24 mouse cellular contexts compared by ENCODE assay signal in genomic region chr8:83598146-83598545, GRCm38 (mm10). TPM values are rescaled to one million over a fixed set of nuclear protein-coding genes. Genes with fewer than 3 reads are reported as not detected.
DNase-seq lines count a peak whose midpoint lies in the region; ATAC-seq and TF ChIP-seq lines count a peak whose summit lies in the region.
"Had no signal": no experiment of that assay in that cellular context is flagged by ENCODE, and none has a peak within 500 bp of the region (broad histone marks: within the 10 kb centered on the region; RNA-seq: fewer than 3 reads in every experiment).

No protein-coding gene starts in this region.

- no peak for TF ChIP-seq POLR2A in liver, adult 2 months (IDR thresholded peaks at IDR 0.05; ENCODE audit: extremely low read depth, insufficient read depth, low read length)

- peaks cover 3% of the 10 kb centered on the region; the same call in 1 of the 2 replicates for H3K79me2 ChIP-seq in liver, adult 2 months (ENCODE audit: control insufficient read depth, insufficient read depth, low read length)

- no peaks in the 10 kb centered on the region for H3K36me3 ChIP-seq in liver, adult 2 months (ENCODE audit: control insufficient read depth, insufficient read depth, low read length)
- no peaks in the 10 kb centered on the region for H3K36me3 ChIP-seq in liver, embryonic 11.5 days (ENCODE audit: control insufficient read depth, insufficient read depth, low read length)
- no peaks in the 10 kb centered on the region for H3K36me3 ChIP-seq in E14TG2a.4 (ENCODE audit: insufficient read depth, low read length)
- H3K36me3 ChIP-seq in liver, embryonic 14.5 days (replicated peaks; ENCODE audit: control insufficient read depth, insufficient read depth, low read depth) = no peaks in the 10 kb centered on the region
- no peaks in the 10 kb centered on the region for H3K36me3 ChIP-seq in limb, embryonic 10.5 days
- H3K36me3 ChIP-seq: forebrain, embryonic 12.5 days; heart, embryonic 13.5 days; hindbrain, embryonic 15.5 days; limb, embryonic 13.5 days; neural tube, embryonic 13.5 days had no signal

- TF ChIP-seq CTCF in gastrocnemius, adult 2 months (IDR thresholded peaks at IDR 0.05) = peak; percentile 8; the same call in 1 of the 2 replicates
- 0 out of 2 replicates have a peak, but pooled peaks have one; percentile 12 for TF ChIP-seq CTCF in liver, adult 2 months (IDR thresholded peaks at IDR 0.05; ENCODE audit: low read depth, low read length)
- TF ChIP-seq CTCF in E14TG2a.4 (conservative IDR thresholded peaks at IDR 0.05; ENCODE audit: low read length) = peak; percentile 38
- TF ChIP-seq CTCF in liver, embryonic 14.5 days (IDR thresholded peaks at IDR 0.05; ENCODE audit: low read depth) = peak; percentile 60

- no peak overlapping the region for H3K4me3 ChIP-seq in gastrocnemius, adult 2 months
- no peak overlapping the region for H3K4me3 ChIP-seq in liver, adult 2 months (ENCODE audit: insufficient read depth, low read depth, low read length)
- no peak overlapping the region for H3K4me3 ChIP-seq in liver, embryonic 11.5 days (ENCODE audit: low read depth, low read length)
- no peak overlapping the region for H3K4me3 ChIP-seq in E14TG2a.4 (replicated peaks; ENCODE audit: low read length)
- H3K4me3 ChIP-seq in liver, embryonic 14.5 days (ENCODE audit: insufficient read depth in 1 of 2, low read depth in 2 of 2, low read length in 2 of 2) = no peak overlapping the region
- no peak overlapping the region for H3K4me3 ChIP-seq in limb, embryonic 10.5 days
- H3K4me3 ChIP-seq: forebrain, embryonic 12.5 days; heart, embryonic 13.5 days; hindbrain, embryonic 15.5 days; limb, embryonic 13.5 days; megakaryocyte, embryonic 14.5 days; neural tube, embryonic 13.5 days had no signal

- 29% methylated on average over 1 of the region's 1 CpGs for WGBS in liver, adult 2 months
- 31% methylated on average over 1 of the region's 1 CpGs for WGBS in liver, embryonic 11.5 days
- WGBS in liver, embryonic 14.5 days (ENCODE audit: insufficient replicate concordance) = 33% methylated on average over 1 of the region's 1 CpGs
- 19% methylated on average over 1 of the region's 1 CpGs for WGBS in limb, embryonic 10.5 days

- peaks cover 3% of the 10 kb centered on the region; the same call in 1 of the 2 replicates for H3K4me1 ChIP-seq in liver, adult 2 months (ENCODE audit: control insufficient read depth, insufficient read depth, low read length)
- H3K4me1 ChIP-seq in liver, embryonic 11.5 days (replicated peaks; ENCODE audit: control insufficient read depth, insufficient read depth, low read length) = peaks cover 19% of the 10 kb centered on the region
- H3K4me1 ChIP-seq in E14TG2a.4 (replicated peaks; ENCODE audit: low read depth, low read length) = peaks cover 42% of the 10 kb centered on the region
- H3K4me1 ChIP-seq in liver, embryonic 14.5 days (replicated peaks; ENCODE audit: control insufficient read depth in 2 of 2, insufficient read depth in 2 of 2, low read length in 1 of 2) = peaks cover 42 to 55% of the 10 kb centered on the region in 2 experiments
- peaks cover 3% of the 10 kb centered on the region; the same call in 1 of the 2 replicates for H3K4me1 ChIP-seq in limb, embryonic 10.5 days

- H3K9me3 ChIP-seq in liver, embryonic 11.5 days (ENCODE audit: control insufficient read depth, low read length) = no peaks in the 10 kb centered on the region
- H3K9me3 ChIP-seq in E14TG2a.4 (ENCODE audit: low read length) = no peaks in the 10 kb centered on the region
- H3K9me3 ChIP-seq in liver, embryonic 14.5 days (ENCODE audit: control insufficient read depth, low read length) = no peaks in the 10 kb centered on the region
- H3K9me3 ChIP-seq in limb, embryonic 10.5 days (replicated peaks) = no peaks in the 10 kb centered on the region
- H3K9me3 ChIP-seq: forebrain, embryonic 12.5 days; heart, embryonic 13.5 days; hindbrain, embryonic 15.5 days; limb, embryonic 13.5 days; megakaryocyte, embryonic 14.5 days; neural tube, embryonic 13.5 days had no signal

- no peaks in the 10 kb centered on the region for H3K27me3 ChIP-seq in liver, adult 2 months (ENCODE audit: control insufficient read depth, insufficient read depth, low read length)
- no peaks in the 10 kb centered on the region for H3K27me3 ChIP-seq in liver, embryonic 11.5 days (replicated peaks; ENCODE audit: control insufficient read depth, insufficient read depth, low read length)
- H3K27me3 ChIP-seq in E14TG2a.4 (ENCODE audit: insufficient read depth, low read length) = no peaks in the 10 kb centered on the region
- H3K27me3 ChIP-seq in liver, embryonic 14.5 days (ENCODE audit: control insufficient read depth, insufficient read depth, low read length) = no peaks in the 10 kb centered on the region
- no peaks in the 10 kb centered on the region for H3K27me3 ChIP-seq in limb, embryonic 10.5 days (ENCODE audit: low read depth, poor library complexity, severe bottlenecking)
- H3K27me3 ChIP-seq: forebrain, embryonic 12.5 days; heart, embryonic 13.5 days; hindbrain, embryonic 15.5 days; limb, embryonic 13.5 days; megakaryocyte, embryonic 14.5 days; neural tube, embryonic 13.5 days had no signal

- no peak overlapping the region for H3K27ac ChIP-seq in gastrocnemius, adult 2 months
- no peak overlapping the region for H3K27ac ChIP-seq in liver, adult 2 months (replicated peaks; ENCODE audit: insufficient read depth, low read depth, low read length)
- H3K27ac ChIP-seq in liver, embryonic 11.5 days (ENCODE audit: low read depth, low read length) = no peak overlapping the region
- H3K27ac ChIP-seq in liver, embryonic 14.5 days = no peak overlapping the region
- H3K27ac ChIP-seq in limb, embryonic 10.5 days = no peak overlapping the region
- H3K27ac ChIP-seq: forebrain, embryonic 12.5 days; heart, embryonic 13.5 days; hindbrain, embryonic 15.5 days; limb, embryonic 13.5 days; neural tube, embryonic 13.5 days had no signal

- intact Hi-C loops in gastrocnemius, adult 2 months (cut with DNase I) = no loop called here

- no peak overlapping the region for H3K4me2 ChIP-seq in liver, embryonic 11.5 days
- H3K4me2 ChIP-seq in liver, embryonic 14.5 days (ENCODE audit: low read depth) = no peak overlapping the region
- H3K4me2 ChIP-seq: forebrain, embryonic 12.5 days; heart, embryonic 13.5 days; hindbrain, embryonic 15.5 days; limb, embryonic 13.5 days; neural tube, embryonic 13.5 days had no signal

- TF ChIP-seq EP300 in liver, embryonic 14.5 days (IDR thresholded peaks at IDR 0.05; ENCODE audit: low read depth) = no peak

- no peak for DNase-seq in gastrocnemius, adult 2 months
- no peak for DNase-seq in gastrocnemius, adult 18-20 months (ENCODE audit: low spot score)
- DNase-seq in liver, adult 2 months (ENCODE audit: extremely low read depth, low read depth, low spot score) = no peak
- no peak for DNase-seq in liver, embryonic 11.5 days (ENCODE audit: low spot score)
- DNase-seq in liver, embryonic 14.5 days (ENCODE audit: low read depth in 3 of 3, low spot score in 3 of 3) = no peak
- DNase-seq in limb, embryonic 10.5 days (ENCODE audit: low spot score) = no peak
- DNase-seq: cerebellum, adult 9-10 months; gastrocnemius, postnatal 10 days; heart, adult 11 months; kidney, adult 11 months; kidney, postnatal 36 days; lung, postnatal 10 days; right cerebral cortex, postnatal 14 days; spleen, adult 18-20 months; thymus, adult 18-20 months; thymus, postnatal 4 days had no signal

- no peak overlapping the region for H3K9ac ChIP-seq in liver, adult 2 months (ENCODE audit: low read depth, low read length)
- H3K9ac ChIP-seq in liver, embryonic 11.5 days (ENCODE audit: low read depth, low read length) = no peak overlapping the region
- H3K9ac ChIP-seq in liver, embryonic 14.5 days (replicated peaks) = no peak overlapping the region
- H3K9ac ChIP-seq: forebrain, embryonic 12.5 days; heart, embryonic 13.5 days; hindbrain, embryonic 15.5 days; limb, embryonic 13.5 days; neural tube, embryonic 13.5 days had no signal

- ATAC-seq in liver, embryonic 11.5 days (replicated peaks; ENCODE audit: low FRiP score) = no peak
- no peak for ATAC-seq in liver, embryonic 14.5 days (ENCODE audit: insufficient read depth)
- ATAC-seq in megakaryocyte-erythroid progenitor cell, adult 5-6 weeks (replicated peaks; ENCODE audit: low FRiP score, low TSS enrichment, poor library complexity, severe bottlenecking) = no peak

RNA-seq across cellular contexts. Expression of gene Tecr, which starts 9.6 kb away (rescaled TPM):
- 100 to 1,000 TPM; 416 to 566 TPM for total RNA-seq in gastrocnemius, adult 2 months (2021)
- 100 to 1,000 TPM; 512 to 541 TPM for total RNA-seq in gastrocnemius, adult 18-20 months (2021)
- total RNA-seq in liver, adult 2 months (2014; rRNA removed) = 108 and 130 TPM in 2 replicates
- 647 and 677 TPM in 2 replicates for polyA plus RNA-seq in liver, adult 2 months (2012; rRNA removed)
- polyA plus RNA-seq in liver, embryonic 11.5 days (2014; fragmentation: Nextera tagmentation; extraction: Ambion mirVana) = 468 and 475 TPM in 2 replicates
- polyA plus RNA-seq in liver, embryonic 14.5 days (2012; rRNA removed) = 176 and 217 TPM in 2 replicates
- polyA plus RNA-seq in liver, embryonic 14.5 days (2014; fragmentation: Nextera tagmentation; extraction: Ambion mirVana) = 294 and 325 TPM in 2 replicates
- 304 and 466 TPM in 2 replicates for total RNA-seq in megakaryocyte-erythroid progenitor cell, adult 5-6 weeks (2014; fragmentation: Nextera tagmentation)
- 230 and 318 TPM in 2 replicates for total RNA-seq in megakaryocyte-erythroid progenitor cell, adult 5-6 weeks (2017)
- 684 and 695 TPM in 2 replicates for polyA plus RNA-seq in limb, embryonic 10.5 days (2016; fragmentation: Nextera tagmentation; extraction: Ambion mirVana)

RNA-seq across cellular contexts. Expression of gene Dnajb1, which starts 9.8 kb away (rescaled TPM):
- total RNA-seq in gastrocnemius, adult 2 months (2021) = 10 to 100 TPM in 1 of 2 experiments, 1 to 10 TPM in 1; 3.6 to 11.8 TPM
- total RNA-seq in gastrocnemius, adult 18-20 months (2021) = 10 to 100 TPM in 1 of 2 experiments, 1 to 10 TPM in 1; 5.9 to 16.7 TPM
- 8.3 and 12.4 TPM in 2 replicates for total RNA-seq in liver, adult 2 months (2014; rRNA removed)
- 17.0 and 18.2 TPM in 2 replicates for polyA plus RNA-seq in liver, adult 2 months (2012; rRNA removed)
- polyA plus RNA-seq in liver, embryonic 11.5 days (2014; fragmentation: Nextera tagmentation; extraction: Ambion mirVana) = 75.9 and 77.1 TPM in 2 replicates
- 26.1 and 32.7 TPM in 2 replicates for polyA plus RNA-seq in liver, embryonic 14.5 days (2012; rRNA removed)
- 37.6 and 37.8 TPM in 2 replicates for polyA plus RNA-seq in liver, embryonic 14.5 days (2014; fragmentation: Nextera tagmentation; extraction: Ambion mirVana)
- total RNA-seq in megakaryocyte-erythroid progenitor cell, adult 5-6 weeks (2014; fragmentation: Nextera tagmentation) = 49.7 and 52.6 TPM in 2 replicates
- total RNA-seq in megakaryocyte-erythroid progenitor cell, adult 5-6 weeks (2017) = 50.2 and 63.1 TPM in 2 replicates
- 78.0 and 89.8 TPM in 2 replicates for polyA plus RNA-seq in limb, embryonic 10.5 days (2016; fragmentation: Nextera tagmentation; extraction: Ambion mirVana)

RNA-seq across cellular contexts. Expression of gene Ndufb7, which starts 31.7 kb away (rescaled TPM):
- 100 to 1,000 TPM; 282 to 397 TPM for total RNA-seq in gastrocnemius, adult 2 months (2021)
- 100 to 1,000 TPM; 308 to 352 TPM for total RNA-seq in gastrocnemius, adult 18-20 months (2021)
- total RNA-seq in liver, adult 2 months (2014; rRNA removed) = 190 and 193 TPM in 2 replicates
- polyA plus RNA-seq in liver, adult 2 months (2012; rRNA removed) = 297 and 359 TPM in 2 replicates
- 321 and 354 TPM in 2 replicates for polyA plus RNA-seq in liver, embryonic 11.5 days (2014; fragmentation: Nextera tagmentation; extraction: Ambion mirVana)
- 160 and 197 TPM in 2 replicates for polyA plus RNA-seq in liver, embryonic 14.5 days (2012; rRNA removed)
- polyA plus RNA-seq in liver, embryonic 14.5 days (2014; fragmentation: Nextera tagmentation; extraction: Ambion mirVana) = 283 and 290 TPM in 2 replicates
- 199 and 204 TPM in 2 replicates for total RNA-seq in megakaryocyte-erythroid progenitor cell, adult 5-6 weeks (2014; fragmentation: Nextera tagmentation)
- 173 and 183 TPM in 2 replicates for total RNA-seq in megakaryocyte-erythroid progenitor cell, adult 5-6 weeks (2017)
- 316 and 317 TPM in 2 replicates for polyA plus RNA-seq in limb, embryonic 10.5 days (2016; fragmentation: Nextera tagmentation; extraction: Ambion mirVana)

RNA-seq across cellular contexts. Expression of gene Gipc1, which starts 54.3 kb away (rescaled TPM):
- 10 to 100 TPM; 17.8 to 20.3 TPM for total RNA-seq in gastrocnemius, adult 2 months (2021)
- 10 to 100 TPM; 16.6 to 16.9 TPM for total RNA-seq in gastrocnemius, adult 18-20 months (2021)
- 12.6 and 14.6 TPM in 2 replicates for total RNA-seq in liver, adult 2 months (2014; rRNA removed)
- 14.5 and 15.7 TPM in 2 replicates for polyA plus RNA-seq in liver, adult 2 months (2012; rRNA removed)
- 113 and 114 TPM in 2 replicates for polyA plus RNA-seq in liver, embryonic 11.5 days (2014; fragmentation: Nextera tagmentation; extraction: Ambion mirVana)
- polyA plus RNA-seq in liver, embryonic 14.5 days (2012; rRNA removed) = 22.5 and 27.2 TPM in 2 replicates
- polyA plus RNA-seq in liver, embryonic 14.5 days (2014; fragmentation: Nextera tagmentation; extraction: Ambion mirVana) = 32.5 and 34.7 TPM in 2 replicates
- total RNA-seq in megakaryocyte-erythroid progenitor cell, adult 5-6 weeks (2014; fragmentation: Nextera tagmentation) = 15.6 and 31.4 TPM in 2 replicates
- total RNA-seq in megakaryocyte-erythroid progenitor cell, adult 5-6 weeks (2017) = 6.5 and 6.9 TPM in 2 replicates
- polyA plus RNA-seq in limb, embryonic 10.5 days (2016; fragmentation: Nextera tagmentation; extraction: Ambion mirVana) = 185 and 206 TPM in 2 replicates

Comparison
In these comparisons a context has a peak if more than half of its experiments do, and no peak if none do; other contexts are left out.
1. CTCF ChIP-seq: peak in every context shown above with its lines; median percentile 60 in liver, embryonic 14.5 days; 38 in E14TG2a.4; 12 in liver, adult 2 months; 8 in gastrocnemius, adult 2 months.